Mouse (Mus musculus): ENCODE results near the gene Faiml.

The Faiml gene

GRCm38 (mm10) chr9:99180272-99180671 is 56.8 kb downstream of the Faiml start:
- no peak for DNase-seq (ENCODE audit: low spot score in 2 of 2)
